Mouse (Mus musculus): ENCODE results near the gene Opcml. TPM values are rescaled to one million over a fixed set of nuclear protein-coding genes. Genes with fewer than 3 reads are reported as not detected.

The Opcml gene
- polyA plus RNA-seq, 1 experiment from 2014 or later = 0.10 TPM

DNA sequence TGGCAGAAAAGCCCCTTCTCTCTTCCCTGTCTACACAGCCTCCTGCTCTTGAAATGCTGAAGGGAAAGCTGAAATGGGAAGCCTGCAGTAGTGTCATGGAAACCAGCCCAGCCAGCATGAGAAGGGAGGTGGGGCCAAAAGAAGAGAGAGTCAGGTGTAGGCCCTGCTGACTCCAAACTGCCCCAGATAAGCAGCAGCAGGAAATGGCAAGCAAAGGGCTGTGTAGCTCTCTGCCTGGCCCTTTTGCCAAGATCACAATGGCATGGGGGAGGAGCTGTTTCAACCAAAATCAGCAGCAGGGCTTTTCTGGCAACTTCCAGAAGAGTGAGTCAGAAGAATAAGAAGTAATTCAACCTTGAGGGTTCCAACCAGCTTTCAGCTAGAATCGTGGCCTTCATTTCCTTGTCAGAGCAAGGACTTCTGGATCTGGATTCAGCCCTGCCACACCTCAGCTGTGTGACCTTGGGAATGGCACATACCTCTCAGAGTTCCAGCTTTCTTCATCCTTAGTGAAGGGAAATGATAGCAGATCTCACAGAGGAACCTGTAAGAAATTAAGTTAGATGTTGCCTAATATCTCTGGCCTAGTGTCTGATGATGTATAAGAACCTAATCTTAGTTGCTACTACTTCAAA lies 499.2 kb downstream of the Opcml start:
- WGBS (ENCODE audit: insufficient replicate concordance) = 4% methylated on average over 1 of the region's 1 CpGs
- H3K4me3 ChIP-seq (replicated peaks) = no peak overlapping the region
- no peak for ATAC-seq (ENCODE audit: insufficient read depth)
- no peak overlapping the region for H3K27ac ChIP-seq (replicated peaks)
- H3K27me3 ChIP-seq = no peaks in the 10 kb centered on the region
- H3K4me2 ChIP-seq = no peak overlapping the region
- no peak overlapping the region for H3K9ac ChIP-seq
- H3K9me3 ChIP-seq (replicated peaks) = no peaks in the 10 kb centered on the region
- H3K4me1 ChIP-seq (replicated peaks) = no peaks in the 10 kb centered on the region
- no peaks in the 10 kb centered on the region for H3K36me3 ChIP-seq (replicated peaks)

DNA sequence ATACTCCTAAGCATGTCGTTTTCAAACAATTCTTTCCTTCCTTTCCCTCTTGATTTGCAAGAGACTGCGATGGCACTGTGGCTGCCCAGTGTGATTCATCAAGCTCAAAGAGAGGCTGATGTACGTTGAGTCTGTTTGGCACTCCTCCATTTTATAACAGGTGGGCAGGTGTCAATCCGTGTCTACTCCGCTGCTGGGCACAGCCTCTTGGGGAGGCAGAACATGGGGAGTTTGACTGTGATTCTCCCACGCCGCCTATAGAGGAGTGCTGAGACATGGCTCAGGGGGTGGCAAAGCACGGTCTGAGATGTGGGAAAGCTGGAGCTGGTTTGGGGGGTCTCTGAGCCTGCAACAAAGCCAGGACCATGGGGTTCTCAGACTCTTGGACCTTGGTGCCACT lies 513.1 kb downstream of the Opcml start:
- H3K27ac ChIP-seq (replicated peaks) = no peak overlapping the region
- H3K4me2 ChIP-seq = no peak overlapping the region
- no peak overlapping the region for H3K4me3 ChIP-seq (replicated peaks)
- H3K9ac ChIP-seq = no peak overlapping the region
- H3K27me3 ChIP-seq = no peaks in the 10 kb centered on the region
- no peaks in the 10 kb centered on the region for H3K36me3 ChIP-seq (replicated peaks)
- 60% methylated on average over 8 of the region's 8 CpGs for WGBS (ENCODE audit: insufficient replicate concordance)
- H3K4me1 ChIP-seq (replicated peaks) = no peaks in the 10 kb centered on the region
- H3K9me3 ChIP-seq (replicated peaks) = no peaks in the 10 kb centered on the region
- ATAC-seq (ENCODE audit: insufficient read depth) = no peak

DNA sequence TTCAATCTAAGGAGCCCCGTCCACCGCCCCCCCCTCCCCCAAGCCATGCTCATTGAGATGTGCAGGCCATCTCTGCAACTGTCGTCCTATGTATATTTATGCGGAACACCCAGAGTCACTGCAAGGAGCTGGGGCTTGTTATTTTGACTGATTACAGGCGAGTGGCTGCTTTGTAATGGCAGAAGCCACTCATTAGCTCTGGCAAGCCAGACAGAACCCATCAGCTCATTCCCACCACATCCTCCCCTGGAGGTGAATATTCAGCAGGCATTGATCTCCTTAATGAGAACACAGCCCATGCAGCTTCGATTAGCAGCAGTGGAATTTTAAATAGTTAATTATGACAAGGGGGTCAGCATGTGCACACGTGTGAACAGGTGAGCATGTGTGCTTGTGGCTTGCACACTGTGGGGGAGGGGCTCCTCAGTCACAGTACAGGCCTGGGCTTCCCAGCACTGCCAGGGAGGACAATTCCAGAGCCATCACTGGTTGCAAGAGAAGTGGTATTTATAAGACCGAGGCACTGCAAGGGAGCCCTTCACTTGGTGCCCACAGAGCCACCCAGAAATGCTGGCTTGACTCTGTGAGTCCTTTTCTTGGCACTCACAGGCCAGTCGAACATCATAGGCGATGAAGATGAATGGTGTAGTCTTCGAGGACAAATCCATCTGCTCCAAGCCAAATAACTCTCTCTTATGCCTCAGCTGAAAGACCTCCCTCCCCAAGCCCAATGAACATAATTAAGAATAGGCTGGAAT lies 516.0 kb downstream of the Opcml start:
- H3K9ac ChIP-seq = no peak overlapping the region
- H3K4me2 ChIP-seq = no peak overlapping the region
- WGBS (ENCODE audit: insufficient replicate concordance) = 52% methylated on average over 11 of the region's 11 CpGs
- no peak overlapping the region for H3K4me3 ChIP-seq (replicated peaks)
- no peak for ATAC-seq (ENCODE audit: insufficient read depth)
- H3K27me3 ChIP-seq = no peaks in the 10 kb centered on the region
- no peaks in the 10 kb centered on the region for H3K36me3 ChIP-seq (replicated peaks)
- H3K27ac ChIP-seq (replicated peaks) = no peak overlapping the region
- H3K4me1 ChIP-seq (replicated peaks) = no peaks in the 10 kb centered on the region
- H3K9me3 ChIP-seq (replicated peaks) = no peaks in the 10 kb centered on the region

DNA sequence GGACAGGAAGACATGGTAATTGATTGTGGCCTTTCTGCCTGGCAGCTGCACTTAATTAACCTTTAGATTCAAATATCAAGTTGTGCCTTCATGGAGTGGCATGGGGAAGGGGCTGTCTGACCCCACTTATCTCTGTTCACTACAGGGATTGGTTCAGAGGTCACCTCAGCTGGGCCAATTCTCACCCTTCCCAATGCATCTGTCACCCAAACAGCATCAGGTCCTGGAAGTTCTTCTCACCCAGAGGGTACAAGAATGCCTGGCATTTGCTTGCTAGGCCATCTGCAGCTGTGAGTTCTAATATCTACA lies 516.5 kb downstream of the Opcml start:
- H3K27me3 ChIP-seq = no peaks in the 10 kb centered on the region
- no peak overlapping the region for H3K4me2 ChIP-seq
- H3K27ac ChIP-seq (replicated peaks) = no peak overlapping the region
- H3K9me3 ChIP-seq (replicated peaks) = no peaks in the 10 kb centered on the region
- H3K36me3 ChIP-seq (replicated peaks) = no peaks in the 10 kb centered on the region
- no peak for ATAC-seq (ENCODE audit: insufficient read depth)
- H3K4me1 ChIP-seq (replicated peaks) = no peaks in the 10 kb centered on the region
- no peak overlapping the region for H3K9ac ChIP-seq
- no peak overlapping the region for H3K4me3 ChIP-seq (replicated peaks)

DNA sequence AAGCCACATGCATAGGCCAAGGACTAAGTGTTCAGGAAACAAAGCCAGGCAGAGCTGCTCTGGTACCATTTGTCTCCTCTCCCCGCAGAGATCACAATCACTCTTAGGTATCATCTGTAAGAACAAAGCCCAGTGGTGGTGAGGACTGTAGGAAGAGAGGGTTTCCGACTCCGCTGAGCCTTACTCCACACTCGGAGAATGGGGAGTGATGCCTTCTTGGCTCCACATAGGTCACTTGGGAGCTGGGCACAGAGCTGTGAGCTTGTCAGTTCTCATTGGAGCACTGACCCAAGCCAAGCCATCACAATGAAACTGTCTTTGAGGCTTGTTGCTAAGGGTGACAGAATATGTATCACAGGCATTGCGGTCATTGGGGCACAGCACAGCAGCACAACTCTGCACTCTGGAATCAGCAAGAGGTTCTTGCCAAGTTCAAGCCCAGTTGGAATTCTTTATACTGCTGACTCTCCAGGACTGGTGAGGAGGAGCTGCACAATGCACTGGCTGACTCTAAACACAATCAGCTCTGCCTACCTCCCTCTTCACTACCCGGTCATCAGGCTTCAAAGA lies 517.0 kb downstream of the Opcml start:
- H3K27ac ChIP-seq (replicated peaks) = no peak overlapping the region
- no peak for ATAC-seq (ENCODE audit: insufficient read depth)
- no peak overlapping the region for H3K4me2 ChIP-seq
- H3K4me3 ChIP-seq (replicated peaks) = no peak overlapping the region
- no peaks in the 10 kb centered on the region for H3K9me3 ChIP-seq (replicated peaks)
- no peaks in the 10 kb centered on the region for H3K36me3 ChIP-seq (replicated peaks)
- H3K4me1 ChIP-seq (replicated peaks) = no peaks in the 10 kb centered on the region
- WGBS (ENCODE audit: insufficient replicate concordance) = 66% methylated on average over 6 of the region's 6 CpGs
- H3K27me3 ChIP-seq = no peaks in the 10 kb centered on the region
- no peak overlapping the region for H3K9ac ChIP-seq

- no peak overlapping the region for H3K4me2 ChIP-seq
- ATAC-seq (ENCODE audit: insufficient read depth) = no peak
- H3K9ac ChIP-seq = no peak overlapping the region
Measured at GRCm38 (mm10) chr9:28317881-28318280, 527.3 kb downstream of the Opcml start.

DNA sequence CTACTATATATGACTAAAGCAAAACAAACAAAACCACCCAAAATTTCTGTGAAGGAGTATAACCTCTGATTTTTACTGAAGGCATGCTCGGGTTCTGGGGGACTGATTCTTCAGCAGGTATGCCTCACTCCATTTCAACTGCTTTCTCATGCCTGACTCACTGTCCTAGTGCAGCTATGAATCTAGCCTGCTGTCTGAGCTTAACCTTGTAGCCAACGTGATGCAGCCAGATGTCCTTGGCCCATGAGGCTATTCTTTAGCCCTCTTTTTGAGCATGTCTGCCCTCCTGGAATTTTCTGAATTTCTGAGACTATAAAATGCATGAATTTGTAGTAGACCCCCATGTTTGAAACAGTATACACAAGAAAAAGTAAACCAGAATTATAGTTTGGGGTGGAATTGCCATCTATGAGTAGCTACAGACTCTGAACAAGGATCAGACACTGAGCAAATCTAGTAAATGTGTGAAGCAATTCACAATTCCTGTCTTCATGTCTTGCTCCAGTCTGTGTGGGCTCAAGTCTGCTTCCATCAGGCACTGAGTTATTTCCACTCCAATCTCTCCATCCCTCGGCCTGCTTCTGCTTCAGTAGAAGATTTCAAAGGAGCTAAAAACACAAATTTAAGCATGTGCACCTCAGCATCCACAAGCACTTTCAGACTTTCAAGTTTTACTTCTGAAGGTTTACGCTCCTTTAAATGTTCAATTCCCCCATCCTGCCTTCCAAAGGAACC lies 528.6 kb downstream of the Opcml start:
- Histone ChIP-seq H3K4me1 (replicated peaks) (no peaks in the 10 kb centered on the region), H3K9me3 (replicated peaks) (no peaks in the 10 kb centered on the region), H3K27ac (replicated peaks) (no peak overlapping the region), H3K4me3 (replicated peaks) (no peak overlapping the region), H3K27me3 (no peaks in the 10 kb centered on the region), H3K9ac (no peak overlapping the region), H3K36me3 (replicated peaks) (no peaks in the 10 kb centered on the region), H3K4me2 (no peak overlapping the region)
- WGBS (ENCODE audit: insufficient replicate concordance) = 44% methylated on average over 4 of the region's 4 CpGs
- ATAC-seq (ENCODE audit: insufficient read depth) = no peak

More at GRCm38 (mm10) chr9:28317881-28318280, 527.3 kb downstream of the Opcml start:
- H3K4me1 ChIP-seq (replicated peaks) = no peaks in the 10 kb centered on the region
- no peaks in the 10 kb centered on the region for H3K27me3 ChIP-seq
- no peaks in the 10 kb centered on the region for H3K36me3 ChIP-seq (replicated peaks)
- H3K27ac ChIP-seq (replicated peaks) = no peak overlapping the region
- H3K9me3 ChIP-seq (replicated peaks) = no peaks in the 10 kb centered on the region
- H3K4me3 ChIP-seq (replicated peaks) = no peak overlapping the region

DNA sequence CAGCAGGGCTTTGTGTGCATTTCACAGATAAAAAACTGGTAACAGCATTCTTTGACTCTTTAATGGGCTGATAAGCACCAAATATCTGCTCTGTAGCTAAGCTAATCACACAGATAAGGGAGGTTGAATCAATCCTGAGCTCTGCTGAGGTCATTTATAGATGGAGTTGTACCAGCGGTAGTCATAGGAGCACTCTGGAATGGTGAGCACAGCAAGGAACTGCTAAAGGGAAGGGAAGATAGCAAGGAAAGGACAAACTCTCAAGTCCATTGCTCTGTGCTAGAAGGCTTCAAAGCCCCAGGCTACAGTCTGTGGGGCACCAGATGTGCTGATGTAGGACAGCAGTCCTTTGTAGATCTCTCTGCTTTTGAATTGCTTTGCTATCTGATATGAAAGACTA lies 529.2 kb downstream of the Opcml start:
- H3K9ac ChIP-seq = no peak overlapping the region
- H3K4me3 ChIP-seq (replicated peaks) = no peak overlapping the region
- WGBS (ENCODE audit: insufficient replicate concordance) = 64% methylated on average over 1 of the region's 1 CpGs
- no peaks in the 10 kb centered on the region for H3K4me1 ChIP-seq (replicated peaks)
- no peaks in the 10 kb centered on the region for H3K27me3 ChIP-seq
- no peak overlapping the region for H3K4me2 ChIP-seq
- no peaks in the 10 kb centered on the region for H3K36me3 ChIP-seq (replicated peaks)
- no peak for ATAC-seq (ENCODE audit: insufficient read depth)
- H3K9me3 ChIP-seq (replicated peaks) = no peaks in the 10 kb centered on the region
- H3K27ac ChIP-seq (replicated peaks) = no peak overlapping the region

DNA sequence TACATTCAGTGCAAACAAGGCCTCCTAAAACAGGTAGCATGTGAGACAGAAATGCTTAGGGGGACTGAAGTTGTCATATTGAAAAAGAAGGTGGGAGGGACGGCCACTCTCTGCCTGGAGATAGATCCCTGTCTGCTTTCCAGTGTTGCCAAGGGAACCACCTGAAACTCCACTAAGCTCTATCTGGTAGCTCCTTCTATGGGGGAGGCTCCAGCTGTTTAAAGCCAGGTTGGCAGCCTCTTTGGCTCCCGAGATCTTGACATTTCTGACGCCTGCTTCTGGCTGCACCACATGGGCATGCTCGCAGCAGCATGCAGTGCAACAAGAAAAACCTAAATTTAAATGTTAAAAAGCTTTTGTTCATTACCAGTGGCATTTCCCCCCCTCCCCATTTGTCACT lies 537.4 kb downstream of the Opcml start:
- H3K4me3 ChIP-seq (replicated peaks) = no peak overlapping the region
- 35% methylated on average over 4 of the region's 4 CpGs for WGBS (ENCODE audit: insufficient replicate concordance)
- H3K9ac ChIP-seq = no peak overlapping the region
- H3K36me3 ChIP-seq (replicated peaks) = no peaks in the 10 kb centered on the region
- H3K4me1 ChIP-seq (replicated peaks) = no peaks in the 10 kb centered on the region
- H3K27ac ChIP-seq (replicated peaks) = no peak overlapping the region
- ATAC-seq (ENCODE audit: insufficient read depth) = no peak
- no peaks in the 10 kb centered on the region for H3K27me3 ChIP-seq
- H3K9me3 ChIP-seq (replicated peaks) = no peaks in the 10 kb centered on the region
- no peak overlapping the region for H3K4me2 ChIP-seq

DNA sequence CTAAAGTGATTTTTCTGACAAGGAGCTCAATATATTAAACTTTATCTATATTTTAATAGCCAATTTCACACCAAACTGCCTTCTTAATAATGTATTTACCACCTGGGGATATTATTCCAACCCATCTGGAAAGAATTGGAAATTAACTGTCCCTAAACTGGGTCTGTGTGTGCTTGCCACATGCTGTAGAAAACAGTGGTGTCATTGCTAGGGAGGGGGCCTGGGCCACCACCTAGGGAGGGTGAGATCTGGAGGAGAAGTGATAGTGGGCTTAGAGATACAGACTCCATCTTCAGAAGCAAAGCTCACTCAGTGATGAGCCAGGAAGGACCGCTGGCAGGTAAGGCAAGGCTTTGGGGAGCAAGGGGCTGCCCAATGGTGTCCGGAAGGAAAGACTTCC lies 537.9 kb downstream of the Opcml start:
- ATAC-seq (ENCODE audit: insufficient read depth) = no peak
- 63% methylated on average over 2 of the region's 2 CpGs for WGBS (ENCODE audit: insufficient replicate concordance)

GRCm38 (mm10) chr9:28329477-28329876 lies 538.9 kb downstream of the Opcml start:
- Histone ChIP-seq H3K4me2 (no peak overlapping the region), H3K9me3 (replicated peaks) (no peaks in the 10 kb centered on the region)
- no peak for ATAC-seq (ENCODE audit: insufficient read depth)

More for the DNA sequence above, 537.9 kb downstream of the Opcml start:
- Histone ChIP-seq H3K27ac (replicated peaks) (no peak overlapping the region), H3K36me3 (replicated peaks) (no peaks in the 10 kb centered on the region), H3K4me2 (no peak overlapping the region), H3K4me3 (replicated peaks) (no peak overlapping the region), H3K9ac (no peak overlapping the region), H3K9me3 (replicated peaks) (no peaks in the 10 kb centered on the region), H3K27me3 (no peaks in the 10 kb centered on the region), H3K4me1 (replicated peaks) (no peaks in the 10 kb centered on the region)

More at GRCm38 (mm10) chr9:28329477-28329876, 538.9 kb downstream of the Opcml start:
- Histone ChIP-seq H3K27me3 (no peaks in the 10 kb centered on the region), H3K9ac (no peak overlapping the region), H3K4me1 (replicated peaks) (no peaks in the 10 kb centered on the region), H3K27ac (replicated peaks) (no peak overlapping the region), H3K4me3 (replicated peaks) (no peak overlapping the region), H3K36me3 (replicated peaks) (no peaks in the 10 kb centered on the region)

Measured in liver, embryonic 15.5 days (tissue).